Comparison of ENCODE assay signal across 9 mouse cellular contexts in genomic region chr1:177444941-177445340, GRCm38 (mm10). TPM values are rescaled to one million over a fixed set of nuclear protein-coding genes. Genes with fewer than 3 reads are reported as not detected.
DNase-seq lines count a peak whose midpoint lies in the region; ATAC-seq and TF ChIP-seq lines count a peak whose summit lies in the region.
"Had no signal": no experiment of that assay in that cellular context is flagged by ENCODE, and none has a peak within 500 bp of the region (broad histone marks: within the 10 kb centered on the region; RNA-seq: fewer than 3 reads in every experiment).

No protein-coding gene starts in this region.

- peaks cover 13% of the 10 kb centered on the region for H3K36me3 ChIP-seq in liver, embryonic 14.5 days (replicated peaks; ENCODE audit: control insufficient read depth, insufficient read depth, low read depth)
- peaks cover 9% of the 10 kb centered on the region for H3K36me3 ChIP-seq in liver, embryonic 11.5 days (ENCODE audit: control insufficient read depth, insufficient read depth, low read length)
- H3K36me3 ChIP-seq in forebrain, embryonic 10.5 days (replicated peaks), result peaks cover 22% of the 10 kb centered on the region
- no peaks in the 10 kb centered on the region for H3K36me3 ChIP-seq in hindbrain, embryonic 15.5 days
- peaks cover 16% of the 10 kb centered on the region; the same call in 1 of the 2 replicates for H3K36me3 ChIP-seq in neural tube, embryonic 13.5 days

- TF ChIP-seq CTCF in liver, embryonic 14.5 days (IDR thresholded peaks at IDR 0.05; ENCODE audit: low read depth), result no peak

- H3K4me1 ChIP-seq in liver, embryonic 14.5 days (replicated peaks; ENCODE audit: control insufficient read depth in 2 of 2, insufficient read depth in 2 of 2, low read length in 1 of 2), result peaks cover 3 to 12% of the 10 kb centered on the region in 2 experiments
- H3K4me1 ChIP-seq in liver, embryonic 11.5 days (replicated peaks; ENCODE audit: control insufficient read depth, insufficient read depth, low read length), result peaks cover 2% of the 10 kb centered on the region
- peaks cover 79% of the 10 kb centered on the region for H3K4me1 ChIP-seq in forebrain, embryonic 10.5 days
- peaks cover 49% of the 10 kb centered on the region for H3K4me1 ChIP-seq in hindbrain, embryonic 15.5 days (replicated peaks)
- H3K4me1 ChIP-seq in neural tube, embryonic 13.5 days (replicated peaks), result peaks cover 68% of the 10 kb centered on the region

- TF ChIP-seq EP300 in liver, embryonic 14.5 days (IDR thresholded peaks at IDR 0.05; ENCODE audit: low read depth), result no peak

- H3K27me3 ChIP-seq in liver, embryonic 14.5 days (ENCODE audit: control insufficient read depth, insufficient read depth, low read length), result no peaks in the 10 kb centered on the region
- H3K27me3 ChIP-seq in liver, embryonic 11.5 days (replicated peaks; ENCODE audit: control insufficient read depth, insufficient read depth, low read length), result no peaks in the 10 kb centered on the region
- H3K27me3 ChIP-seq in forebrain, embryonic 10.5 days (ENCODE audit: poor library complexity, severe bottlenecking), result no peaks in the 10 kb centered on the region
- H3K27me3 ChIP-seq in hindbrain, embryonic 15.5 days, result no peaks in the 10 kb centered on the region
- no peaks in the 10 kb centered on the region for H3K27me3 ChIP-seq in neural tube, embryonic 13.5 days

- H3K4me3 ChIP-seq in liver, embryonic 14.5 days (ENCODE audit: insufficient read depth in 1 of 2, low read depth in 2 of 2, low read length in 2 of 2), result no peak overlapping the region
- no peak overlapping the region for H3K4me3 ChIP-seq in liver, embryonic 11.5 days (ENCODE audit: low read depth, low read length)
- peak overlapping the region; percentile 94 for H3K4me3 ChIP-seq in forebrain, embryonic 10.5 days
- H3K4me3 ChIP-seq in hindbrain, embryonic 15.5 days, result peak overlapping the region; percentile 93
- H3K4me3 ChIP-seq in neural tube, embryonic 13.5 days, result peak overlapping the region; percentile 86

- no peak for ATAC-seq in liver, embryonic 14.5 days (ENCODE audit: insufficient read depth)
- ATAC-seq in liver, embryonic 11.5 days (replicated peaks; ENCODE audit: low FRiP score), result no peak
- ATAC-seq in hindbrain, embryonic 15.5 days (ENCODE audit: low FRiP score, low read depth), result no peak
- ATAC-seq in neural tube, embryonic 13.5 days (ENCODE audit: low read depth), result no peak

- no peak overlapping the region for H3K9ac ChIP-seq in liver, embryonic 14.5 days (replicated peaks)
- no peak overlapping the region for H3K9ac ChIP-seq in liver, embryonic 11.5 days (ENCODE audit: low read depth, low read length)
- H3K9ac ChIP-seq in hindbrain, embryonic 15.5 days, result peak overlapping the region; percentile 42
- peak overlapping the region; percentile 95 for H3K9ac ChIP-seq in neural tube, embryonic 13.5 days

- no peaks in the 10 kb centered on the region for H3K9me3 ChIP-seq in liver, embryonic 14.5 days (ENCODE audit: control insufficient read depth, low read length)
- H3K9me3 ChIP-seq in liver, embryonic 11.5 days (ENCODE audit: control insufficient read depth, low read length), result no peaks in the 10 kb centered on the region
- no peaks in the 10 kb centered on the region for H3K9me3 ChIP-seq in forebrain, embryonic 10.5 days
- no peaks in the 10 kb centered on the region for H3K9me3 ChIP-seq in hindbrain, embryonic 15.5 days
- no peaks in the 10 kb centered on the region for H3K9me3 ChIP-seq in neural tube, embryonic 13.5 days

- no peak for DNase-seq in liver, embryonic 14.5 days (ENCODE audit: low read depth in 3 of 3, low spot score in 3 of 3)
- no peak for DNase-seq in liver, embryonic 11.5 days (ENCODE audit: low spot score)
- no peak for DNase-seq in forebrain, embryonic 10.5 days (ENCODE audit: extremely low spot score, low spot score)
- no peak for DNase-seq in kidney, postnatal 14 days
- DNase-seq in cerebellum, adult 9-10 months, result no peak
- DNase-seq: gastrocnemius, postnatal 10 days; kidney, adult 2 months had no signal

- H3K27ac ChIP-seq in liver, embryonic 14.5 days, result no peak overlapping the region
- H3K27ac ChIP-seq in liver, embryonic 11.5 days (ENCODE audit: low read depth, low read length), result no peak overlapping the region
- peak overlapping the region; percentile 98 for H3K27ac ChIP-seq in forebrain, embryonic 10.5 days
- H3K27ac ChIP-seq in hindbrain, embryonic 15.5 days (replicated peaks), result peak overlapping the region; percentile 95
- 0 out of 2 replicates have a peak overlapping the region, but pooled peaks have one; percentile 99 for H3K27ac ChIP-seq in neural tube, embryonic 13.5 days (replicated peaks)

- 57% methylated on average over 5 of the region's 5 CpGs for WGBS in liver, embryonic 14.5 days (ENCODE audit: insufficient replicate concordance)
- 71% methylated on average over 5 of the region's 5 CpGs for WGBS in liver, embryonic 11.5 days
- WGBS in forebrain, embryonic 10.5 days, result 23% methylated on average over 5 of the region's 5 CpGs
- 22% methylated on average over 5 of the region's 5 CpGs for WGBS in hindbrain, embryonic 15.5 days
- 25% methylated on average over 5 of the region's 5 CpGs for WGBS in neural tube, embryonic 13.5 days

- peak overlapping the region; percentile 20; the same call in 1 of the 2 replicates for H3K4me2 ChIP-seq in liver, embryonic 14.5 days (ENCODE audit: low read depth)
- H3K4me2 ChIP-seq in liver, embryonic 11.5 days, result no peak overlapping the region
- peak overlapping the region; percentile 92 for H3K4me2 ChIP-seq in hindbrain, embryonic 15.5 days
- peak overlapping the region; percentile 84 for H3K4me2 ChIP-seq in neural tube, embryonic 13.5 days

RNA-seq across cellular contexts. Expression of gene Zbtb18, which starts 2.8 kb away (rescaled TPM):
- polyA plus RNA-seq in liver, embryonic 14.5 days (2012; rRNA removed), result 4.2 and 4.5 TPM in 2 replicates
- polyA plus RNA-seq in liver, embryonic 14.5 days (2014; fragmentation: Nextera tagmentation; extraction: Ambion mirVana), result 0.55 and 0.85 TPM in 2 replicates
- polyA plus RNA-seq in liver, embryonic 11.5 days (2014; fragmentation: Nextera tagmentation; extraction: Ambion mirVana), result 1.5 and 2.4 TPM in 2 replicates
- 2.1 and 3.0 TPM in 2 replicates for polyA plus RNA-seq in forebrain, embryonic 10.5 days (2016; fragmentation: Nextera tagmentation; extraction: Ambion mirVana)
- polyA plus RNA-seq in hindbrain, embryonic 15.5 days (2015; fragmentation: Nextera tagmentation; extraction: Ambion mirVana), result 11.8 and 16.3 TPM in 2 replicates
- polyA plus RNA-seq in neural tube, embryonic 13.5 days (2015; fragmentation: Nextera tagmentation; extraction: Ambion mirVana), result 5.9 and 8.3 TPM in 2 replicates

Comparison
In these comparisons a context has a peak if more than half of its experiments do, and no peak if none do; other contexts are left out.
1. H3K27ac ChIP-seq: peak in forebrain, embryonic 10.5 days (single experiment), hindbrain, embryonic 15.5 days (single experiment) and neural tube, embryonic 13.5 days (single experiment); none in liver, embryonic 14.5 days (single experiment) and liver, embryonic 11.5 days (single experiment).
2. H3K4me3 ChIP-seq: peak in forebrain, embryonic 10.5 days (single experiment), hindbrain, embryonic 15.5 days (single experiment) and neural tube, embryonic 13.5 days (single experiment); none in liver, embryonic 14.5 days (0 of 2) and liver, embryonic 11.5 days (single experiment).
3. H3K9ac ChIP-seq: peak in hindbrain, embryonic 15.5 days (single experiment) and neural tube, embryonic 13.5 days (single experiment); none in liver, embryonic 14.5 days (single experiment) and liver, embryonic 11.5 days (single experiment).